Mouse (Mus musculus) liver, embryonic 14.5 days (tissue): ENCODE measurements at regions not wholly inside any gene's neighbourhood (a gene's known extent, or its start where the extent isn't known, plus 50 kb on each side); places are given as distances from the start of the nearest gene placed in this dataset.

Source experiments
- ATAC-seq: fragments of 200-750 bp; cut with Nextera tagmentation; 2 replicates; pipeline ENCODE4 v1.8.0; 2017; ENCODE audit warnings: moderate number of reproducible peaks, mild to moderate bottlenecking, moderate library complexity; ENCODE audit not compliant: insufficient read depth
- DNase-seq, 3 experiments: peaks; one replicate each; pipeline ENCODE4 v3.0.0-alpha.2; 2012 to 2013; ENCODE audit warnings: low read depth in 3 of 3, low spot score in 3 of 3
- H3K27ac ChIP-seq: fragments of 300-500 bp; sonication (generic); 2 replicates; pipeline ENCODE4 v1.5.1; 2014; ENCODE audit warnings: moderate library complexity, mild to moderate bottlenecking, control low read depth, inconsistent platforms
- H3K27me3 ChIP-seq: fragments of 300-500 bp; sonication (generic); 2 replicates; pipeline ENCODE4 v1.6.1; 2014; ENCODE audit warnings: mild to moderate bottlenecking, low read length, moderate library complexity; ENCODE audit not compliant: control insufficient read depth, insufficient read depth
- H3K36me3 ChIP-seq: fragments of 300-500 bp; sonication (generic); replicated peaks from 2 replicates; pipeline ENCODE4 v1.6.1; 2014; ENCODE audit warnings: low read depth; ENCODE audit not compliant: control insufficient read depth, insufficient read depth
- H3K4me1 ChIP-seq, 2 experiments: fragments of 200-500 bp in 1 of 2; fragments of 300-500 bp in 1 of 2; sonication (generic) in 1 of 2; replicated peaks; 2 replicates each; pipeline ENCODE4 v1.6.1; 2012 to 2014; ENCODE audit warnings: antibody characterized with exemption in 1 of 2, inconsistent platforms in 1 of 2, low read length in 1 of 2; ENCODE audit not compliant: control insufficient read depth in 2 of 2, insufficient read depth in 2 of 2
- H3K4me2 ChIP-seq: fragments of 300-500 bp; sonication (generic); 2 replicates; pipeline ENCODE4 v1.6.1; 2014; ENCODE audit warnings: low read depth, mild to moderate bottlenecking, control low read depth, moderate library complexity
- H3K4me3 ChIP-seq, 2 experiments: fragments of 200-500 bp in 1 of 2; fragments of 300-500 bp in 1 of 2; sonication (generic) in 1 of 2; 2 replicates each; pipeline ENCODE4 v1.5.1; 2012 to 2014; ENCODE audit warnings: low read depth in 2 of 2, low read length in 2 of 2, mild to moderate bottlenecking in 2 of 2, control low read depth in 1 of 2, inconsistent platforms in 1 of 2, moderate library complexity in 1 of 2; ENCODE audit not compliant: insufficient read depth in 1 of 2
- H3K9ac ChIP-seq: fragments of 300-500 bp; sonication (generic); replicated peaks from 2 replicates; pipeline ENCODE4 v1.6.1; 2014; ENCODE audit warnings: mild to moderate bottlenecking, control low read depth, moderate library complexity
- H3K9me3 ChIP-seq: fragments of 300-500 bp; sonication (generic); 2 replicates; pipeline ENCODE4 v1.6.1; 2016; ENCODE audit warnings: low read length, mixed read lengths; ENCODE audit not compliant: control insufficient read depth
- CTCF ChIP-seq: IDR thresholded peaks from 2 replicates; pipeline ENCODE4 v1.5.1; 2016; ENCODE audit warnings: antibody characterized with exemption, low read depth, control low read depth
- EP300 ChIP-seq: IDR thresholded peaks from 2 replicates; pipeline ENCODE4 v1.6.1; 2016; ENCODE audit warnings: antibody characterized with exemption, low read depth
- WGBS: fragments of 180-500 bp; shearing (Covaris S2); extraction: QIAGEN DNeasy Blood & Tissue Kit; methylation state at CpG from one replicate; pipeline ENCODE4 v1.1.7; 2014; ENCODE audit not compliant: insufficient replicate concordance; 5-methylcytosine and 5-hydroxymethylcytosine counted together

- Histone ChIP-seq H3K27ac (no peak overlapping the region), H3K4me2 (no peak overlapping the region), H3K9me3 (no peaks in the 10 kb centered on the region), H3K4me3 (no peak overlapping the region), H3K36me3 (no peaks in the 10 kb centered on the region), H3K4me1 (no peaks in the 10 kb centered on the region), H3K27me3 (no peaks in the 10 kb centered on the region), H3K9ac (no peak overlapping the region)
- no peak for ATAC-seq
- TF ChIP-seq EP300, result no peak
- TF ChIP-seq CTCF, result peak; percentile 23; the same call in 1 of the 2 replicates
- 70% methylated on average over 2 of the region's 2 CpGs for WGBS
- no peak for DNase-seq
Measured at GRCm38 (mm10) chr9:112793537-112793936, 557.8 kb upstream of the Arpp21 start.

- Histone ChIP-seq H3K9me3 (no peaks in the 10 kb centered on the region), H3K4me2 (no peak overlapping the region)
- WGBS, result 44% methylated on average over 3 of the region's 3 CpGs
Measured at GRCm38 (mm10) chr9:112771981-112772380, 536.2 kb upstream of the Arpp21 start.

GRCm38 (mm10) chr9:112744616-112745015 lies 508.9 kb upstream of the Arpp21 start:
- no peaks in the 10 kb centered on the region for H3K9me3 ChIP-seq
- TF ChIP-seq EP300 (no peak), CTCF (no peak)
- H3K27ac ChIP-seq, result no peak overlapping the region
- no peaks in the 10 kb centered on the region for H3K4me1 ChIP-seq
- DNase-seq (no peak), ATAC-seq (no peak)
- H3K9ac ChIP-seq, result no peak overlapping the region
- H3K36me3 ChIP-seq, result no peaks in the 10 kb centered on the region
- WGBS, result 51% methylated on average over 5 of the region's 5 CpGs
- no peak overlapping the region for H3K4me3 ChIP-seq
- no peaks in the 10 kb centered on the region for H3K27me3 ChIP-seq
- no peak overlapping the region for H3K4me2 ChIP-seq

More at GRCm38 (mm10) chr9:112771981-112772380, 536.2 kb upstream of the Arpp21 start:
- no peak overlapping the region for H3K9ac ChIP-seq
- H3K36me3 ChIP-seq, result no peaks in the 10 kb centered on the region
- no peak overlapping the region for H3K4me3 ChIP-seq
- TF ChIP-seq CTCF (no peak), EP300 (no peak)
- ATAC-seq (no peak), DNase-seq (no peak)
- no peaks in the 10 kb centered on the region for H3K27me3 ChIP-seq
- H3K27ac ChIP-seq, result no peak overlapping the region
- no peaks in the 10 kb centered on the region for H3K4me1 ChIP-seq

- TF ChIP-seq CTCF (no peak), EP300 (no peak)
- WGBS, result 18% methylated on average over 1 of the region's 1 CpGs
Measured at GRCm38 (mm10) chr9:112743871-112744590, 508.3 kb upstream of the Arpp21 start.

GRCm38 (mm10) chr9:112735761-112736160 lies 500.0 kb upstream of the Arpp21 start:
- Histone ChIP-seq H3K27ac (no peak overlapping the region), H3K9me3 (no peaks in the 10 kb centered on the region), H3K4me2 (no peak overlapping the region), H3K9ac (no peak overlapping the region), H3K36me3 (no peaks in the 10 kb centered on the region), H3K4me3 (no peak overlapping the region), H3K27me3 (no peaks in the 10 kb centered on the region), H3K4me1 (no peaks in the 10 kb centered on the region)
- no peak for ATAC-seq
- DNase-seq, result no peak
- TF ChIP-seq EP300 (no peak), CTCF (no peak)

More at GRCm38 (mm10) chr9:112743871-112744590, 508.3 kb upstream of the Arpp21 start:
- no peak overlapping the region for H3K27ac ChIP-seq
- DNase-seq (no peak), ATAC-seq (no peak)
- H3K4me3 ChIP-seq, result no peak overlapping the region
- H3K4me2 ChIP-seq, result no peak overlapping the region
- no peaks in the 10 kb centered on the region for H3K9me3 ChIP-seq
- H3K4me1 ChIP-seq, result no peaks in the 10 kb centered on the region
- no peaks in the 10 kb centered on the region for H3K36me3 ChIP-seq
- H3K27me3 ChIP-seq, result no peaks in the 10 kb centered on the region
- no peak overlapping the region for H3K9ac ChIP-seq
